Mouse (Mus musculus) limb, embryonic 11.5 days (tissue): ENCODE measurements at regions not wholly inside any gene's neighbourhood (a gene's known extent, or its start where the extent isn't known, plus 50 kb on each side); places are given as distances from the start of the nearest gene placed in this dataset.
"Not testable (repeated sequence)": the region's sequence is repeated elsewhere in the genome, so short reads cannot be mapped to it uniquely, and the experiment has no call there.

Experiments used
- ATAC-seq: fragments of 200-750 bp; cut with Nextera tagmentation; 2 replicates; pipeline ENCODE4 v1.8.0; 2017; ENCODE audit warnings: low read depth; ENCODE audit not compliant: insufficient number of reproducible peaks, low FRiP score, low TSS enrichment
- DNase-seq: peaks from one replicate; pipeline ENCODE4 v3.0.0-alpha.2; 2015; ENCODE audit warnings: low spot score
- H3K27ac ChIP-seq: fragments of 300-500 bp; sonication (generic); replicated peaks from 2 replicates; pipeline ENCODE4 v1.5.1; 2014; ENCODE audit warnings: low read depth, mild to moderate bottlenecking, low read length
- H3K27me3 ChIP-seq: fragments of 300-500 bp; sonication (generic); 2 replicates; pipeline ENCODE4 v1.6.1; 2014; ENCODE audit warnings: mild to moderate bottlenecking, low read length, mixed read lengths; ENCODE audit not compliant: control insufficient read depth, insufficient read depth
- H3K36me3 ChIP-seq: fragments of 300-500 bp; sonication (generic); 2 replicates; pipeline ENCODE4 v1.6.1; 2014; ENCODE audit warnings: mild to moderate bottlenecking, low read length, moderate library complexity, mixed read lengths; ENCODE audit not compliant: control insufficient read depth, insufficient read depth
- H3K4me1 ChIP-seq: fragments of 300-500 bp; sonication (generic); 2 replicates; pipeline ENCODE4 v1.6.1; 2014; ENCODE audit warnings: low read length, mixed read lengths; ENCODE audit not compliant: control insufficient read depth, insufficient read depth
- H3K4me2 ChIP-seq: fragments of 300-500 bp; sonication (generic); 2 replicates; pipeline ENCODE4 v1.6.1; 2014; ENCODE audit warnings: low read depth, mild to moderate bottlenecking, moderate library complexity; ENCODE audit not compliant: severe bottlenecking
- H3K4me3 ChIP-seq: fragments of 300-500 bp; sonication (generic); 2 replicates; pipeline ENCODE4 v1.5.1; 2014; ENCODE audit warnings: low read depth, low read length
- H3K9ac ChIP-seq: fragments of 300-500 bp; sonication (generic); 2 replicates; pipeline ENCODE4 v1.6.1; 2014; ENCODE audit warnings: mild to moderate bottlenecking, low read length
- H3K9me3 ChIP-seq: fragments of 300-500 bp; sonication (generic); 2 replicates; pipeline ENCODE4 v1.6.1; 2016; ENCODE audit warnings: low read length; ENCODE audit not compliant: control insufficient read depth
- WGBS: fragments of 180-500 bp; shearing (Covaris S2); extraction: QIAGEN DNeasy Blood & Tissue Kit; methylation state at CpG from one replicate; pipeline ENCODE4 v1.1.7; 2014; 5-methylcytosine and 5-hydroxymethylcytosine counted together

DNA sequence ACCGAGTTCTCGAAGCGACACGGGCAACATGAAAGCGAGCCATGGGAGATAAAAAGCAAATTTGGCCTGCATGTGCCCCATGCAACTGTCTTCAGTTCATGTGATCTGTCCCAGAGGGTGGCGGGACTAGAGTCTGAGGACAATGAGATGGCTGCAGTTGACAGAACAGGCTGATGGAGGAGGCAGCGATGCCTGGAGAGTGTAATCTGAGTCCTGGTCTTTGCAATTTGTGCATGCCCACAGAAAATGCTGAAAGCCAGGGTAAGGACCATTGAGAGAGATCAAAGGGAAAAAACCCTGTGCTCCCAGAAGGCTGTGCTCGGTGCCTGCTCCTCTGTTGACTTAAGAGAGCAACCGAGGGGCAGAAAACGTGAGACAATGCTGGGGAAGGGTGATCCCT is 624.8 kb upstream of the BB014433 start:
- Histone ChIP-seq H3K4me2 (no peak overlapping the region), H3K4me1 (no peaks in the 10 kb centered on the region), H3K27ac (no peak overlapping the region), H3K27me3 (no peaks in the 10 kb centered on the region), H3K4me3 (no peak overlapping the region), H3K36me3 (no peaks in the 10 kb centered on the region), H3K9me3 (no peaks in the 10 kb centered on the region), H3K9ac (no peak overlapping the region)
- no peak for ATAC-seq
- WGBS: 57% methylated on average over 10 of the region's 10 CpGs
- no peak for DNase-seq

- no peaks in the 10 kb centered on the region for H3K9me3 ChIP-seq
- no peak overlapping the region for H3K4me3 ChIP-seq
- no peaks in the 10 kb centered on the region for H3K4me1 ChIP-seq
- ATAC-seq: no peak
- no peak overlapping the region for H3K27ac ChIP-seq
- 88% methylated on average over 5 of the region's 5 CpGs for WGBS
- no peak for DNase-seq
- no peaks in the 10 kb centered on the region for H3K36me3 ChIP-seq
- H3K4me2 ChIP-seq: no peak overlapping the region
- no peak overlapping the region for H3K9ac ChIP-seq
- H3K27me3 ChIP-seq: no peaks in the 10 kb centered on the region
Measured at GRCm38 (mm10) chr8:15670298-15670697, 624.4 kb upstream of the BB014433 start.

GRCm38 (mm10) chr8:15669515-15669914 is 623.6 kb upstream of the BB014433 start:
- no peaks in the 10 kb centered on the region for H3K4me1 ChIP-seq
- no peaks in the 10 kb centered on the region for H3K36me3 ChIP-seq
- WGBS: 87% methylated on average over 3 of the region's 3 CpGs
- H3K9me3 ChIP-seq: no peaks in the 10 kb centered on the region
- H3K9ac ChIP-seq: no peak overlapping the region
- H3K27ac ChIP-seq: no peak overlapping the region
- no peak for ATAC-seq
- H3K4me2 ChIP-seq: no peak overlapping the region
- no peaks in the 10 kb centered on the region for H3K27me3 ChIP-seq
- DNase-seq: no peak
- H3K4me3 ChIP-seq: no peak overlapping the region

GRCm38 (mm10) chr8:15660602-15661001 is 614.7 kb upstream of the BB014433 start:
- Histone ChIP-seq H3K9me3 (no peaks in the 10 kb centered on the region), H3K4me2 (no peak overlapping the region), H3K36me3 (no peaks in the 10 kb centered on the region), H3K27ac (no peak overlapping the region), H3K27me3 (no peaks in the 10 kb centered on the region), H3K4me1 (no peaks in the 10 kb centered on the region), H3K9ac (no peak overlapping the region), H3K4me3 (no peak overlapping the region)
- 61% methylated on average over 1 of the region's 1 CpGs for WGBS
- DNase-seq (no peak), ATAC-seq (no peak)

DNA sequence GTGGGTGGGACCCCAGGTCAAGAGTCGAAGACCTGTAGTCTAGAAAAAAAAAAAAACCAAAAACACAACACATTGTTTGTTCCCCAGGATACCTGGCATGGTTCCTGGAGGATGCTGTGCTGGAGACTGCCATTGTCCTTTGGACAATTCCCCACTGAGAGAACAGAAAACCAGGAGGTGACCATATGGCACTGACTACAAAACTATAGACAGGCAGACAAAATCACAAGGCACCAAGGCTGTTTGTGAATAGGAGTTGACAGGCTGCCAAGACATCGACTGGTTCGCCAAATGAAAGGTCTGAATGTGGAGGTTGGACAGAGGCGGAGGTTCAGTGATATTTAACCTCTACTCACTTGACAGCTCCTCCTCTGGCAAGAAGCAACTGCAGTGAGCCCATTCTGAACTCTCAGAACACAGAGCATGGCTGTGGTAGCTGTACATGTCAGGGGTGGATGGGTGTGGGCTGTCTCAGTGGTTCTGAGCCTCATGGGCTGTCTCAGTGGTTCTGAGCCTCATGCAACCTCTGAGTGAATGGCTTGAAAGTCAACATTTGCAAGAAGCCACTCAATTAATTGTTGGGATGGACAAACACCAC is 589.0 kb upstream of the BB014433 start:
- WGBS: 94% methylated on average over 4 of the region's 4 CpGs
- ATAC-seq (no peak), DNase-seq (no peak)
- no peak overlapping the region for H3K9ac ChIP-seq
- H3K4me3 ChIP-seq: no peak overlapping the region
- no peak overlapping the region for H3K27ac ChIP-seq
- H3K4me2 ChIP-seq: no peak overlapping the region
- H3K4me1 ChIP-seq: no peaks in the 10 kb centered on the region
- peaks cover 3% of the 10 kb centered on the region; the same call in 1 of the 2 replicates for H3K9me3 ChIP-seq
- H3K36me3 ChIP-seq: no peaks in the 10 kb centered on the region
- no peaks in the 10 kb centered on the region for H3K27me3 ChIP-seq

GRCm38 (mm10) chr8:15628584-15628983 is 582.7 kb upstream of the BB014433 start:
- Histone ChIP-seq H3K27me3 (no peaks in the 10 kb centered on the region), H3K4me2 (no peak overlapping the region), H3K4me3 (no peak overlapping the region), H3K4me1 (no peaks in the 10 kb centered on the region), H3K9me3 (no peaks in the 10 kb centered on the region), H3K9ac (no peak overlapping the region), H3K27ac (no peak overlapping the region), H3K36me3 (no peaks in the 10 kb centered on the region)
- WGBS: 89% methylated on average over 2 of the region's 2 CpGs
- ATAC-seq (no peak), DNase-seq (no peak)

DNA sequence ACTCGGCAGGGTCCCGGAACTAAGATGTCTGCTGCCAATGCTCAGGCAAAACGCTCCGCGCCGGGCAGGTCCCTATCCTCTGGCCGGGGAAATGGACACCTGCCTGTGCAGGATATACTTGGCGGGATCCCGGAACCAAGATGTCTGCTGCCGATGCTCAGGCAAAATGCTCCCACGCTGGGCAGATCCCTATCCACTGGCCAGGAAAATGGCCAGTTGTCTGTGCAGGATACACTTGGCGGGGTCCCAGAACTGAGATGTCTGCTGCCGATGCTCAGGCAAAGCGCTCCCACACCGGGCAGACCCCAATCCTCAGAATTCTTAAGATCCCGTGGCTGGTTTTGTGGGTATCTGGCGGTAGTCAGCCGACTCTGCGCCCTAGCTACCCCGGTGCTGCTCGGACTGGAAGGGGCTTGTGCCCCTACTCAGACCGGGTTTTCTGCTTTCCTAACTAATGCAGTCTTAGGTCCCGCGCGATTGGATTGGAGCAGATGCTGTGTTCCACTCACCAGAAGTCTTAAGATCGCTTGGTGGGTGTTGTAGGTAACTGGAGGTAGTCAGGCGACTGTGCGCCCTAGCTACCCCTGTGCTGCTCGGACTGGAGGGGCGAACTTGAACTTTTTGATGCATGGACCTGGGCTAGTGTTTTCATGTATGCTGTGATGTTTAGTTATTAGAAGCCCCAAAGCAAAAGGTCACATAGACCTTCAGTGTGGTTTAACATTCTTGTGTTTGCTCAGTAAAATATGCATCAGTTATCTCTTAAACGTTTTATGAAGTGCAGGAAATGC is 577.9 kb upstream of the BB014433 start:
- not testable (repeated sequence) for H3K9me3 ChIP-seq, H3K4me3 ChIP-seq, H3K4me2 ChIP-seq, H3K4me1 ChIP-seq, H3K9ac ChIP-seq, H3K27ac ChIP-seq, DNase-seq, ATAC-seq, H3K36me3 ChIP-seq, H3K27me3 ChIP-seq
- 89% methylated on average over 28 of the region's 31 CpGs for WGBS

- no peaks in the 10 kb centered on the region for H3K9me3 ChIP-seq
- ATAC-seq (no peak), DNase-seq (no peak)
- H3K36me3 ChIP-seq: no peaks in the 10 kb centered on the region
- 64% methylated on average over 8 of the region's 8 CpGs for WGBS
- H3K4me3 ChIP-seq: no peak overlapping the region
- H3K4me2 ChIP-seq: no peak overlapping the region
- H3K27ac ChIP-seq: no peak overlapping the region
- no peaks in the 10 kb centered on the region for H3K27me3 ChIP-seq
- H3K9ac ChIP-seq: no peak overlapping the region
- no peaks in the 10 kb centered on the region for H3K4me1 ChIP-seq
Measured at GRCm38 (mm10) chr8:15610217-15610616, 564.3 kb upstream of the BB014433 start.
